Mouse (Mus musculus): ENCODE measurements around the gene Glul.

- no peak for TF ChIP-seq EP300 (IDR thresholded peaks at IDR 0.05; ENCODE audit: low read length)
- TF ChIP-seq POLR2A (IDR thresholded peaks at IDR 0.05; ENCODE audit: low read depth, low read length): no peak
- TF ChIP-seq MAX (IDR thresholded peaks at IDR 0.05; ENCODE audit: low read length): no peak
These were observed 4.8 kb upstream of the Glul start for GRCm38 (mm10) chr1:153894979-153895378.
